8 mouse cellular contexts compared by ENCODE assay signal in genomic region chr9:51335294-51336010, GRCm38 (mm10). TPM values are rescaled to one million over a fixed set of nuclear protein-coding genes. Genes with fewer than 3 reads are reported as not detected.
DNase-seq lines count a peak whose midpoint lies in the region; ATAC-seq and TF ChIP-seq lines count a peak whose summit lies in the region.

No protein-coding gene starts in this region.

- no peak for ATAC-seq in erythroblast, adult 5-6 weeks (replicated peaks; ENCODE audit: low FRiP score, poor library complexity, severe bottlenecking)

- no peaks in the 10 kb centered on the region for H3K4me1 ChIP-seq in midbrain, embryonic 10.5 days

- H3K4me3 ChIP-seq in left cerebral cortex, adult 2 months = no peak overlapping the region
- no peak overlapping the region for H3K4me3 ChIP-seq in midbrain, embryonic 10.5 days

- H3K27me3 ChIP-seq in midbrain, embryonic 10.5 days (ENCODE audit: low read depth, poor library complexity, severe bottlenecking) = no peaks in the 10 kb centered on the region

- no peaks in the 10 kb centered on the region for H3K9me3 ChIP-seq in midbrain, embryonic 10.5 days (replicated peaks)

- intact Hi-C loops in left cerebral cortex, adult 2 months (cut with DNase I) = loop anchor here (1.0 to 10.0 kb wide), 4 partner anchors 429 to 617 kb away; no protein-coding TSS in a partner anchor

- 33% methylated on average over 8 of the region's 8 CpGs for WGBS in midbrain, embryonic 10.5 days

- TF ChIP-seq CTCF in left cerebral cortex, adult 2 months (IDR thresholded peaks at IDR 0.05) = peak; percentile 95

- H3K27ac ChIP-seq in left cerebral cortex, adult 2 months = no peak overlapping the region
- H3K27ac ChIP-seq in midbrain, embryonic 10.5 days (replicated peaks) = 0 out of 2 replicates have a peak overlapping the region, but pooled peaks have one; percentile 49

- DNase-seq in adrenal gland, adult 18-20 months (ENCODE audit: low spot score in 2 of 2) = peak; percentile 77 to 80
- peak; percentile 93 for DNase-seq in embryo, embryonic 10 days (ENCODE audit: low spot score)
- peak; percentile 60 for DNase-seq in gastrocnemius, postnatal 25 days
- peak; percentile 76 for DNase-seq in induced T-regulatory cell, adult 2 months (ENCODE audit: low read depth)
- peak; percentile 82 to 89 for DNase-seq in left cerebral cortex, adult 2 months (ENCODE audit: extremely low spot score in 1 of 2, low spot score in 2 of 2)
- DNase-seq in midbrain, embryonic 10.5 days (ENCODE audit: low spot score) = peak; percentile 75
- peak; percentile 7 for DNase-seq in spleen, adult 12 weeks (ENCODE audit: low spot score)

- H3K36me3 ChIP-seq in midbrain, embryonic 10.5 days = no peaks in the 10 kb centered on the region

RNA-seq across cellular contexts. Expression of gene 1810046K07Rik, which starts 6.7 kb away (rescaled TPM):
- not detected for total RNA-seq in adrenal gland, adult 18-20 months (2021)
- not detected for total RNA-seq in gastrocnemius, postnatal 25 days (2021)
- not detected for total RNA-seq in left cerebral cortex, adult 2 months (2021)
- polyA plus RNA-seq in midbrain, embryonic 10.5 days (2016; fragmentation: Nextera tagmentation; extraction: Ambion mirVana) = not detected in 2 replicates
- total RNA-seq in erythroblast, adult 5-6 weeks (2015; ENCODE audit: low replicate concordance) = not detected in 2 replicates
- total RNA-seq in erythroblast, adult 5-6 weeks (2017; ENCODE audit: low replicate concordance) = not detected in 2 replicates

RNA-seq across cellular contexts. Expression of gene Colca2, which starts 57.1 kb away (rescaled TPM):
- total RNA-seq in adrenal gland, adult 18-20 months (2021) = 1 to 10 TPM; 2.0 to 3.3 TPM
- total RNA-seq in gastrocnemius, postnatal 25 days (2021) = 1 to 10 TPM in 1 of 2 experiments, not detected in 1; 1.1 TPM
- total RNA-seq in left cerebral cortex, adult 2 months (2021) = 1 to 10 TPM; 1.0 to 1.4 TPM
- 1.5 and 1.8 TPM in 2 replicates for polyA plus RNA-seq in midbrain, embryonic 10.5 days (2016; fragmentation: Nextera tagmentation; extraction: Ambion mirVana)
- not detected in 2 replicates for total RNA-seq in erythroblast, adult 5-6 weeks (2015; ENCODE audit: low replicate concordance)
- total RNA-seq in erythroblast, adult 5-6 weeks (2017; ENCODE audit: low replicate concordance) = not detected in 2 replicates

Comparison
In these comparisons a context has a peak if more than half of its experiments do, and no peak if none do; other contexts are left out.
1. DNase-seq: peak in every context shown above with its lines; median percentile 93 in embryo, embryonic 10 days; 86 in left cerebral cortex, adult 2 months; 78 in adrenal gland, adult 18-20 months; 76 in induced T-regulatory cell, adult 2 months; 75 in midbrain, embryonic 10.5 days; 60 in gastrocnemius, postnatal 25 days; 7 in spleen, adult 12 weeks.